In the genomic region with DNA sequence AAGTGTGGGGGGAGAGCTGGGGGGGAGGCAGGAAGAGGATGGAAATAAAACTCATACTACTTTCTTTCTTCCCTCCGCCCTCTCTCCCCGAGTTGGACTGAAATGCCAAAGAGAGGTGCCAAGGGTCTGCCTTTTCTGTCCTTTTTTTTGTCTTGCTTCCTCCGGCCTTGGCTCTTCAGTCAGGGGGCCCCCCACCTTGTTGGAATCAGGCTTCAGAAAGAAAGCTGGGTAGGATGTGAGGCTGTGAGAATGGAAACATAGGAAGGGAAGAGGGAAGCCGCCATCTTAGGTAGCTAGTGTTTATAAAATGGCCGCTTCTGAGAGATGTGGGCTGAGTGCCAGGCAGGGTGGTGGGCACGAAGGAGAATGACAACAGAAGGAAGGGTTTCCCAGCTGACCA, we compare ENCODE assay signal across 17 mouse cellular contexts. TPM values are rescaled to one million over a fixed set of nuclear protein-coding genes. Genes with fewer than 3 reads are reported as not detected.
DNase-seq lines count a peak whose midpoint lies in the region; ATAC-seq lines count a peak whose summit lies in the region.
"Had no signal": no experiment of that assay in that cellular context is flagged by ENCODE, and none has a peak within 500 bp of the region (broad histone marks: within the 10 kb centered on the region; RNA-seq: fewer than 3 reads in every experiment).

No protein-coding gene starts in this region.

- H3K4me1 ChIP-seq in midbrain, embryonic 12.5 days, result peaks cover 93% of the 10 kb centered on the region
- H3K4me1 ChIP-seq in heart, embryonic 11.5 days (ENCODE audit: control insufficient read depth, insufficient read depth, low read length), result no peaks in the 10 kb centered on the region
- H3K4me1 ChIP-seq: embryonic facial prominence, embryonic 13.5 days had no signal

- peak overlapping the region; percentile 82 for H3K27ac ChIP-seq in midbrain, embryonic 12.5 days (replicated peaks)
- no peak overlapping the region for H3K27ac ChIP-seq in heart, embryonic 11.5 days (ENCODE audit: low read depth, low read length)
- H3K27ac ChIP-seq: embryonic facial prominence, embryonic 13.5 days; liver, embryonic 14.5 days had no signal

- H3K27me3 ChIP-seq in midbrain, embryonic 12.5 days, result peaks cover 96% of the 10 kb centered on the region
- peaks cover 72% of the 10 kb centered on the region for H3K27me3 ChIP-seq in heart, embryonic 11.5 days (ENCODE audit: control insufficient read depth, insufficient read depth, low read length)

- H3K9ac ChIP-seq in midbrain, embryonic 12.5 days (replicated peaks), result no peak overlapping the region; the same call in 1 of the 2 replicates
- H3K9ac ChIP-seq in heart, embryonic 11.5 days (ENCODE audit: low read depth, low read length), result no peak overlapping the region
- H3K9ac ChIP-seq: embryonic facial prominence, embryonic 13.5 days; liver, embryonic 14.5 days had no signal

- no peak overlapping the region for H3K4me3 ChIP-seq in midbrain, embryonic 12.5 days
- no peak overlapping the region for H3K4me3 ChIP-seq in heart, embryonic 11.5 days (ENCODE audit: low read depth, low read length)
- H3K4me3 ChIP-seq: embryonic facial prominence, embryonic 13.5 days had no signal

- H3K9me3 ChIP-seq in midbrain, embryonic 12.5 days, result no peaks in the 10 kb centered on the region
- H3K9me3 ChIP-seq in heart, embryonic 11.5 days (replicated peaks; ENCODE audit: control insufficient read depth, low read length), result no peaks in the 10 kb centered on the region
- H3K9me3 ChIP-seq: embryonic facial prominence, embryonic 13.5 days; G1E had no signal

- H3K4me2 ChIP-seq in midbrain, embryonic 12.5 days (replicated peaks), result peak overlapping the region; percentile 4
- no peak overlapping the region for H3K4me2 ChIP-seq in heart, embryonic 11.5 days
- H3K4me2 ChIP-seq: embryonic facial prominence, embryonic 13.5 days had no signal

- peak; percentile 80 to 85 for DNase-seq in cerebellum, postnatal 14 days
- DNase-seq in cerebellum, adult 11 months, result no peak
- peak; percentile 52 for DNase-seq in right cerebral cortex, postnatal 14 days
- no peak for DNase-seq in right cerebral cortex, adult 18-20 months
- peak; percentile 75 for DNase-seq in right cerebral cortex, postnatal 4 days
- DNase-seq in thymus, postnatal 36 days, result no peak
- DNase-seq: heart, postnatal 10 days; kidney, adult 18-20 months; kidney, postnatal 4 days; lung, postnatal 36 days; thymus, postnatal 14 days had no signal

- peaks cover 41% of the 10 kb centered on the region for H3K36me3 ChIP-seq in midbrain, embryonic 12.5 days
- no peaks in the 10 kb centered on the region for H3K36me3 ChIP-seq in heart, embryonic 11.5 days (ENCODE audit: control insufficient read depth, insufficient read depth, low read length)
- H3K36me3 ChIP-seq: embryonic facial prominence, embryonic 13.5 days; G1E had no signal

- WGBS in midbrain, embryonic 12.5 days, result 69% methylated on average over 6 of the region's 6 CpGs
- WGBS in heart, embryonic 11.5 days (ENCODE audit: insufficient replicate concordance), result 71% methylated on average over 6 of the region's 6 CpGs

- peak; percentile 4 for ATAC-seq in midbrain, embryonic 12.5 days (ENCODE audit: low FRiP score, low read depth)
- no peak for ATAC-seq in heart, embryonic 11.5 days (replicated peaks; ENCODE audit: insufficient number of reproducible peaks, low FRiP score, low TSS enrichment)

RNA-seq across cellular contexts. Expression of gene Rhbg, which starts 32.1 kb away (rescaled TPM):
- polyA plus RNA-seq in midbrain, embryonic 12.5 days (2016; fragmentation: Nextera tagmentation; extraction: Ambion mirVana), result 0.26 TPM in 1 of 2 replicates, not detected in the other
- 0.10 TPM in 1 of 2 replicates, not detected in the other for polyA plus RNA-seq in heart, embryonic 11.5 days (2014; fragmentation: Nextera tagmentation; extraction: Ambion mirVana)
- polyA plus RNA-seq: frontal cortex, adult 2 months; G1E had no signal

Comparison
In these comparisons a context has a peak if more than half of its experiments do, and no peak if none do; other contexts are left out.
1. DNase-seq: peak in cerebellum, postnatal 14 days (2 of 2), right cerebral cortex, postnatal 14 days (single experiment) and right cerebral cortex, postnatal 4 days (single experiment); none in cerebellum, adult 11 months (single experiment), right cerebral cortex, adult 18-20 months (single experiment) and thymus, postnatal 36 days (0 of 2).